In genomic region chr2:128312084-128312594, GRCm38 (mm10) we compare ENCODE assay signal across 8 mouse cellular contexts.
DNase-seq lines count a peak whose midpoint lies in the region; ATAC-seq and TF ChIP-seq lines count a peak whose summit lies in the region.

No protein-coding gene starts in this region.

- H3K27ac ChIP-seq in cerebellum, adult 2 months (ENCODE audit: insufficient read depth, low read length) = no peak overlapping the region
- no peak overlapping the region for H3K27ac ChIP-seq in forebrain, postnatal 0 days (ENCODE audit: low read depth, low read length)
- peak overlapping the region; percentile 76 for H3K27ac ChIP-seq in hindbrain, embryonic 10.5 days
- H3K27ac ChIP-seq in layer of hippocampus, adult 2 months = no peak overlapping the region

- no peaks in the 10 kb centered on the region for H3K36me3 ChIP-seq in forebrain, postnatal 0 days (ENCODE audit: insufficient read depth)
- no peaks in the 10 kb centered on the region for H3K36me3 ChIP-seq in hindbrain, embryonic 10.5 days

- peaks cover 18% of the 10 kb centered on the region for H3K4me1 ChIP-seq in cerebellum, adult 2 months (ENCODE audit: control insufficient read depth, insufficient read depth, low read length)
- no peaks in the 10 kb centered on the region for H3K4me1 ChIP-seq in forebrain, postnatal 0 days (ENCODE audit: insufficient read depth)
- peaks cover 26% of the 10 kb centered on the region for H3K4me1 ChIP-seq in hindbrain, embryonic 10.5 days (replicated peaks)

- no peaks in the 10 kb centered on the region for H3K9me3 ChIP-seq in forebrain, postnatal 0 days (ENCODE audit: low read length)
- H3K9me3 ChIP-seq in hindbrain, embryonic 10.5 days = no peaks in the 10 kb centered on the region

- WGBS in cerebellum, adult 2 months = 13% methylated on average over 14 of the region's 14 CpGs
- WGBS in forebrain, postnatal 0 days = 4% methylated on average over 14 of the region's 14 CpGs
- 1% methylated on average over 14 of the region's 14 CpGs for WGBS in hindbrain, embryonic 10.5 days

- TF ChIP-seq CTCF in cerebellum, adult 2 months (IDR thresholded peaks at IDR 0.05; ENCODE audit: borderline replicate concordance, insufficient read depth, low read depth, low read length) = no peak
- TF ChIP-seq CTCF in forebrain, postnatal 0 days (IDR thresholded peaks at IDR 0.05; ENCODE audit: low read depth) = no peak
- TF ChIP-seq CTCF in layer of hippocampus, adult 2 months (conservative IDR thresholded peaks at IDR 0.05) = no peak

- H3K4me2 ChIP-seq in forebrain, postnatal 0 days (ENCODE audit: low read depth) = peak overlapping the region; percentile 45

- peak overlapping the region; percentile 17 for H3K4me3 ChIP-seq in cerebellum, adult 2 months (replicated peaks; ENCODE audit: insufficient read depth, low read depth, low read length)
- peak overlapping the region; percentile 16; the same call in 1 of the 2 replicates for H3K4me3 ChIP-seq in forebrain, postnatal 0 days (ENCODE audit: low read depth, low read length)
- H3K4me3 ChIP-seq in hindbrain, embryonic 10.5 days = peak overlapping the region; percentile 42
- H3K4me3 ChIP-seq in layer of hippocampus, adult 2 months = peak overlapping the region; percentile 27; the same call in 1 of the 2 replicates

- TF ChIP-seq POLR2A in cerebellum, adult 2 months (IDR thresholded peaks at IDR 0.05; ENCODE audit: borderline replicate concordance, insufficient read depth, low read length) = no peak

- peak; percentile 77 for DNase-seq in MN1 (ENCODE audit: low spot score)
- peak; percentile 69 to 84 for DNase-seq in cerebellum, adult 2 months
- DNase-seq in forebrain, postnatal 0 days = peak; percentile 71
- DNase-seq in hindbrain, embryonic 10.5 days (ENCODE audit: low spot score) = peak; percentile 47
- DNase-seq in layer of hippocampus, adult 2 months (ENCODE audit: low spot score in 2 of 2) = peak; percentile 41 to 55
- DNase-seq in lung, postnatal 10 days = peak; percentile 87
- DNase-seq in right cerebral cortex, adult 18-20 months = peak; percentile 48
- no peak for DNase-seq in spleen, adult 12 weeks (ENCODE audit: low spot score)

- ATAC-seq in forebrain, postnatal 0 days = peak; percentile 72; the same call in 1 of the 2 replicates

- H3K9ac ChIP-seq in forebrain, postnatal 0 days = peak overlapping the region; percentile 7; the same call in 1 of the 2 replicates

- H3K27me3 ChIP-seq in cerebellum, adult 2 months (ENCODE audit: control insufficient read depth, insufficient read depth, low read length) = no peaks in the 10 kb centered on the region
- H3K27me3 ChIP-seq in forebrain, postnatal 0 days (ENCODE audit: insufficient read depth, low read length) = no peaks in the 10 kb centered on the region
- peaks cover 17% of the 10 kb centered on the region for H3K27me3 ChIP-seq in hindbrain, embryonic 10.5 days (ENCODE audit: insufficient read depth, poor library complexity, severe bottlenecking)
